Mouse (Mus musculus) neutrophil, adult 5-6 weeks (primary cell): Measurements from ENCODE around the gene Adgrl2. TPM values are rescaled to one million over a fixed set of nuclear protein-coding genes. Genes with fewer than 3 reads are reported as not detected.
A peak's percentile ranks its signal among the peaks of the same experiment; 100 is the strongest.

Experiments used
- ATAC-seq: fragments of 151-379, 151-347 bp; 2 replicates; pipeline ENCODE4 v1.8.0; 2017; ENCODE audit warnings: mild to moderate bottlenecking, moderate TSS enrichment; ENCODE audit not compliant: insufficient number of reproducible peaks, poor library complexity, low FRiP score, severe bottlenecking; ENCODE audit errors: extremely low read depth
- total RNA-seq: library from RNA; stranded (forward); fragments of 200-1000 nt; gene quantifications from 2 replicates; pipeline ENCODE4 v1.2.3, GENCODE M21; 2017

The Adgrl2 gene
- total RNA-seq, result 0.74 and 0.81 TPM in 2 replicates

- ATAC-seq, result no peak
These were observed at the start of gene Adgrl2 for GRCm38 (mm10) chr3:148990531-148991003. Gene Adgrl2 (minus strand): TSS chr3:148990555.

- no peak for ATAC-seq
These were observed 48.4 kb upstream of the Adgrl2 start for GRCm38 (mm10) chr3:149038771-149039170.

GRCm38 (mm10) chr3:149019925-149020324 lies 29.6 kb upstream of the Adgrl2 start:
- no peak for ATAC-seq

DNA sequence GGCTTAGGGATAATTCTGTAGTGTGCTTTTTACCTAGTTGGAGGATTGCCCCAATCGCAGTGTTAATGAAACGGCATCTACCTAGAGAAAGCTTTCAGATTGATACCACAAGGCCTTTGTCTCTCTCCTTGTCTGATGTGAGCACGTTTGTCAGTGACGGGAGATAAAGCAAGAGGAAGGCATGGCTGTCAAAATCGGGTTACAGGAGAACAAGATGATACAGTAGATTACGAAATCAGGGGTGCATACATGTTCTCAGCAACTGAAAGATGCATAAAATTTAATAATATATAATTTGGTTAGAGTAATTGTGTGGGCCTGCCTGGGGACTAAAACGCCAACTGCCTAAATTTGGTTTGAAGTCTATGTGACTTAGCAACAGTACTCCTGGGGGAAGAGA lies 19.0 kb upstream of the Adgrl2 start:
- ATAC-seq, result no peak

DNA sequence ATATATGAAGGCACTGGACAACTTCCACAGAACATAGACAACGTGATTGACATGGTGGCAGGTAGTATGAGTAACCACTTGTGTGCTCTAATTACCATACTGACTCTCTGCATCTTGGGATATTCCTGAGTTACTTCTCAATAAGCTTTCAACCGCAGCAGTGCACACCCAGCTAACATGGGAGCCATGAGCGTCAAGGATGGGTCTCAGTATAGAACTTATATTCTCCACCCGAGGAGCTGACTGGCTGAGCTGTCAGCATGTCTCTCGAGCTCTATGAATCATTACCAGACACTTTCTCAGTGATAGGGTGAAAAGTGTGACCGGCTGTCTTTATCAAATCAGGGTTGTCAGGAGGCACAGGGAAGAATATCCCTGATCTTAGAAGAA lies 18.3 kb upstream of the Adgrl2 start:
- ATAC-seq, result no peak

GRCm38 (mm10) chr3:149007860-149008633 lies 17.7 kb upstream of the Adgrl2 start:
- no peak for ATAC-seq

DNA sequence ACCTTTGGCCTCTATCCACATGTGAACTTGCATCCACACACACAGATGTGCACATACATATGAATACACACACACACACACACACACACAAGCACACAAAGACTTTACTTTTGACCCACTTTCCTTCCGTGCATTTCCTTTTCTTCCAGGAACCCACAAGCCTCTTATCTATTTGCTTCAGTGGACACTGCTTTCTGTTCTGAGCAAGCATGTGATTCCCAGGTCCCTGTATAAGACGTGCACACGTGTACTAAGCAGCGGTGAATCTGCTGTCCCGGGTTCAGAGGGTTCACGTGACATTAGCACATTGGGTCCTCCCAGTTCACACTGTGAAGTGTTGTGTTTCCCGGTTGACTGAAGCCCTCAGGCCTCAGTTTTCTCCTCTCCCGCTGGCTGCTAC lies 11.0 kb upstream of the Adgrl2 start:
- no peak for ATAC-seq

- ATAC-seq, result no peak
These were observed 8.3 kb upstream of the Adgrl2 start for GRCm38 (mm10) chr3:148998661-148999060.

- no peak for ATAC-seq
These were observed 701 bp upstream of the Adgrl2 start for GRCm38 (mm10) chr3:148991056-148991455.

DNA sequence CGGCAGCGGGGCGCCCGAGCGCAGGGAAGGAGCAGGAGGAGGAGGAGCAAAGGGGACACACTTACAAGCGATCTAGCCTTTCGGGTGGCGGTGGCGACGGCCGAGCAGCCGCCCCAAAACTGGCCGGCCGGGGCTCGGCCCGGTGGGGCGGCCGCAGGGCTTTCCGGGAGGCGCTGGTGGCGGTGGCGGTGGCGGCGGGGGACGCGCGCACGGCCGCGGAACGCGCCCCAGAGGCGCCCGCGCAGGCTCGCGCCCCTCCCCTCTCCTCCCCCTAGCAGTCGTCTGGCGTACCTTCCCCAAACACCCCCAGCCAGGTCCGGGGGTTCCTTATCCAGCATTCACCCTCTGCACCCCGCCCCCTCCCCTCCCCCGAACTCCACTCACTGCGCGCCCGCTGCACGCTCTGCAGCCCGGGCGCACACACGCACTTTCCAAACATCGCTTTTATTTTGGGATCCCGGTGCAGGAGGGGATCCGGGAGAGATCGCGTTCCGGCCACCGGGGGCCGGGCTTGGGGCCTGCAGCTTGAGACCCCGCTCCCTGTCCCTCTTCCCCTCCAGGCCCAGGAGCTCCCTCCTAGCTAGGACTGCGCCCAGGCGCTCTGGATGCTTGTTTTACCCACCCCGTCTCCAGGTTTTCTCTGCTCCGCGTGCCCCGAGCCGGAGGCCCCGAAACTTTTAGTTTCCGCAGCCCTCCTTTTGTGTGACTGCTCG lies 381 bp downstream of the Adgrl2 start:
- no peak for ATAC-seq

DNA sequence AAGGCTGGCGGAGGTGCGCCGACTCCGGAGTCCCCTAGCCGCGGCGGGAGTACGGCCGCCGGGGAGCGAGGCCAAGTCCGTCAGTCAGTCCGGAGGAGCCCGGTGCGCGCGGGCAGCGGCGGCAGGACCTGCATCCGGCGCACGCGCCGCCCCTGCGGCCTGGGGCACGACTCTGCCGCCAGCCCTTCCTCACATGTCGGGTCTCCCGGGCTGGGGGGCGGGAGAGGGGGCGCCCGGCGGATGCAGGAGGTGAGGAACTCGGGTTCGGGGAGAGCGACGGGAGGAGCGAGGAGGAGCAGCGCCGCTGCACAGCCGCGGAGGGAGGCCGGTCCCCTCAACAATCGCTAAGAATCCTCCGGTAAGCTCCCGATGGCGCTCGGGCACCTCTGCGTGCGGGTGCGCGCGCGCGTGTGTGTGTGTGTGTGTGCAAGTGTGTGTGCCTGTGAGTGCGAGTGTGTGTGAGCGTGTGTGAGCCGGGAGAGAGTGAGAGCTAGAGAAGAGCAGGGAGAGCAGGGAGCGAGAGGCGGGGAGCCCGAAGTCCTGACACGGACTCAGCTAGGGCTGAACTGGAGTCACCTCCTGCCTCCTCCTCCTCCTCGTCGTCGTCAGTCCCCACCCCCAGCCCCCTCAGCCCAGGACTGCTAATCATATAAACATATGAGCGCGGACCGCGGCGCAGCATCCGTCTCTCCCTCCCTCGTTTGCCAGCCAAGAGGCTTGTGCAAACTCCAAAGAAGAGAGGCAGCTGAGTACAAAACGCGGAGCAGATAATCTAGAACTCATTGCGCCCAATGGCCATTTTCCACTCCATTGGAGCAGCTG lies 1.1 kb downstream of the Adgrl2 start:
- 0 out of 2 replicates have a peak, but pooled peaks have one; percentile 21 for ATAC-seq

DNA sequence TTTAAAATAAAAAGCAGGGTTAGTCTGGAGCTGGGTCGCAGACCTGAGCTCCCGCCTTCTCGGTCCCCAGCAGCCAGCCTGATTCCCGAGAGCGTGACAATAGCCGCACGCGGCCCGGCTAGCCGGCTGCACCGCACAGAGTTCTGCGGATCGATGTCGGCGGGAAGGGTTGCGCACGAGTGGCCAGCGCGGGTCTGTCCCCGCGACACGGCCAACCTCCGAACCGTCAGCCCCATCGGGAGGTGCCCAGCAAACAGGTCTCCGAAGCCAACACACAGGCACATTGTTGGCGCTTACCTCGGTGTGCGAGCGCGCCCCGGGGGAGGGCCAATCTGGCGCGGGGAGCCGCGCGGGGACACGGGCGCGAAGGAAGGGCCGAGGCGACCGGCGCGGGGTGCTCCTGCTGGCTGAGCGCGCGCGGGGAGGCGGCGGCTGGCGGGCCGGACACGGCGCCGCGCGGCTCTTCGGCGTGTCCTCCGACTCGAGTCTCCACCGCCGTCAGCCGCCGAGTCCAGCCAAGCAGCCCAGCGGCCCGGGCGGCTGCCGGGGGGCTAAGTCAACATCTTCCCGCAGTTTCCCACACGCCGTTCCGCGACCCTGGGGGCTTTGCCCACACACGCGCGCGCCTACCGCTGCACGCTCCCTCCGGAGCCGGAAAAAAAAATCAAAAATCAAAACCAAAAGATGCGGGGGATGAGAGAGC lies 1.9 kb downstream of the Adgrl2 start:
- ATAC-seq, result no peak

DNA sequence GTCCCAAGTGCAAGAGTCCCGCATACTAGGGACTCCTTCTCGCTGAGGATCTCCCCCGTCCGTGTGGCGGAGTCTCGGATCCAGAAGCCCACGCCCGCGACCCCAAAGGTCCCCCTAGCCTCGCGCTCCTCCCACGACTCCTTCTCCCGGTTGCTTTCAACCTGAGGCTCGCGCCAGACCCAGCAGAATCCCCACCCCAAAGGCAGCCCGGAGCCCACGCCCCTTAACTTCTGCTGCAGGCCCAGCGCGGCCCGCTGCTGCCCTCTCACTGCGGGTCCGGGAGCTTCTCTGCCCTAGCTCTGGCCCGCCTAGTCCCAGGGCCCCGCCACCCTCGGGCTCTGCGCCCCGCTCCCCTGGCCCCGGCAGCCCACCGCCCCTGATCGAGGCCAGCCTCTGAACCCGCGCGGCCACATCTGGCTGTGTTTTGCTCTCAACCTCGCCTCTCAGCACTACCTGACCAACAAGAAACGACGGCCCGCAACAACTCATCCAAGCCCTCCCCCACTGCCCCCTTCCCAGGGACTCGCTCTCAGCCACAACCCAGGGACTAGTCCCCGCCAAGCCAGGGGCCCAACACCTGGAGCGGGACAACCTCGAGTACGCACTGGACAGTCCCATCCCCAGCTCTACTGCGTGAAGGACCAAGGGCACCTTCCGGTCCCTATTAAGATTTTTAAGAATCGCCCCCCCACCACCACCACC lies 2.6 kb downstream of the Adgrl2 start:
- peak; percentile 58 for ATAC-seq

GRCm38 (mm10) chr3:148986894-148987590 lies 3.3 kb downstream of the Adgrl2 start:
- ATAC-seq, result no peak

DNA sequence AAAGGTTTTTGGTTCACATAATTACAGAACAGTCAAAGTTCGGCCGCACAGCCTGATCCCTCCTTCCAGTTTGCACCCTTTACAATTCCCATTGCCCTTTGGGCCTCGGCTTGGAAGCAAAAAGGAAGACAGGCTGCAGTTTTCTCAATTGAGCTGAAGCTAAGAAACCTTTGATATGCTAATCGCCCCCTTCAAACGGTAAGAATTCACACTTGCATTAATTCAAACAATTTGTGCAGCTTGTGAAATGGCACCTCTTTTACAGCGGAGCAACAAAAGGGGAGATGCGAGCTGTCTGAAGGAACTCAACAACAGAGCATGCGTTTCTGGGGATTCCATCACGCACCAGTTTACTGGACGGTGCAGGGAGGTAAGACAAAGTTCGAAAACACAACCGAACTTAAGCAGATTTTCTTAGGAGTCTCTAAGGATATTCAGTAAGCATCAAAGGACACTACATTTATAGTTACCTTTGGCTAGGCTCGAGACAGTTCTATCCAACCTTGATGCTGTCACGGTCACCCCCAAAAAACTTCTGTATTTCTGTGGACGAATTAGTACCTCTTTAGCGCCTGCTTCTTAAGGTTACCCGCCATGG lies 4.0 kb downstream of the Adgrl2 start:
- no peak for ATAC-seq

DNA sequence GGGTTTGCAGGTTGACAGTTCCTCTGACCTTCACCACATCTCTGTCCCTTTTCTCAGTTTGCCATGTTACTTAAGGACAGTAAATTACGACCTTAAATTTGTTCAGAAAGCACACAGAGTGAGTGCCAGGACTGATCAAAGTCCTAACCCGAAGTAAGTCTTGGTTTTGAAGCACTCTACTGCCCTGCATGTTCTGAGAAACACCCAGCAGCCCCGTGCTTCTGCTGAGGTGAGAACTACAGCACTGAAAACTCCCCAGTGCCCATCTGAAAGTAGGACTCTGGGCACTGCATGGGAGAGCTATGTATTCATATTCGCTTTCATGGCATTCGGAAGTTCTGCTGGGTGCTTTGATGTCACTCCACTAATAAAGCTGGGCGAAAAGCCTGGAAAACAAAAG lies 6.0 kb downstream of the Adgrl2 start:
- ATAC-seq, result no peak

- ATAC-seq, result no peak
These were observed 8.0 kb downstream of the Adgrl2 start for GRCm38 (mm10) chr3:148982370-148982769.
